Mouse (Mus musculus) testis, postnatal 10 days (tissue): ENCODE data around the gene Rnls.

Experiments
- DNase-seq: peaks from one replicate; pipeline ENCODE4 v3.0.0; 2021; ENCODE audit warnings: low spot score

Gene Rnls

DNA sequence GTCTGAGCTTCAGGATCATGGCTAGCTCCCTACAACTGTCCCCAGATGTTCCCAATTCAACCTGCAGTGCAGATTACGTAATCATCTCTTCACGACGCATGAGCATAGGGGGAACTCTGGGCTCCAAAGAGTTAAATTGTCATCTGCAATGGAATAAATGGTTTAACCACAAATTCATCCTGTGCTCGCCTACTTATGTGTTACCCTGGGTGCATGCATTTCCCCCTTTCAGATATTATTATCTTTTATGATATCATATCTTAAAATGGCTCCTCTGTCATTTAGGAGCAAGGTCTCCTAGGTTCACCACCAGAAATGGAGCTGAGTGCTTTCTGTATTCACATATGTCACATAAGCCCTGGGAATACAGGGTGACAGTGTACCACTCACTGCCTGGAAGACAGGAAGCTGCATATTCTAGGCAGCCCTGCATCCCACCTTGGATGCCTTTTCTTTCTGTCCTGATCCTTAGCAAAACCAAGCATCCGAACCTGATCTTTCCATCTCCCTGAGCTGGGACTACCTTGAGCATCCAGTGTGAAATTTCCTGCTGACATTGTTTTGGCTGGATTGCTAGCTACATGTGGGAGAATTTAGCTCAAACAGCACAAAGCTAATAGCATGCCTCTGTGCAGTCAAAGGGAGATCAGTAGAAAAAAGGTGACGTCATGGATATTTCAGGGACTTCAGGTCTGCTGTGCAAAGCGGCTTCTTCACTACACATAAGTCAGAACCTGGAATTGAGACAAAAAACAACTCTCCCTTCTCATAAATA is 289.9 kb downstream of the Rnls start:
- no peak for DNase-seq

DNA sequence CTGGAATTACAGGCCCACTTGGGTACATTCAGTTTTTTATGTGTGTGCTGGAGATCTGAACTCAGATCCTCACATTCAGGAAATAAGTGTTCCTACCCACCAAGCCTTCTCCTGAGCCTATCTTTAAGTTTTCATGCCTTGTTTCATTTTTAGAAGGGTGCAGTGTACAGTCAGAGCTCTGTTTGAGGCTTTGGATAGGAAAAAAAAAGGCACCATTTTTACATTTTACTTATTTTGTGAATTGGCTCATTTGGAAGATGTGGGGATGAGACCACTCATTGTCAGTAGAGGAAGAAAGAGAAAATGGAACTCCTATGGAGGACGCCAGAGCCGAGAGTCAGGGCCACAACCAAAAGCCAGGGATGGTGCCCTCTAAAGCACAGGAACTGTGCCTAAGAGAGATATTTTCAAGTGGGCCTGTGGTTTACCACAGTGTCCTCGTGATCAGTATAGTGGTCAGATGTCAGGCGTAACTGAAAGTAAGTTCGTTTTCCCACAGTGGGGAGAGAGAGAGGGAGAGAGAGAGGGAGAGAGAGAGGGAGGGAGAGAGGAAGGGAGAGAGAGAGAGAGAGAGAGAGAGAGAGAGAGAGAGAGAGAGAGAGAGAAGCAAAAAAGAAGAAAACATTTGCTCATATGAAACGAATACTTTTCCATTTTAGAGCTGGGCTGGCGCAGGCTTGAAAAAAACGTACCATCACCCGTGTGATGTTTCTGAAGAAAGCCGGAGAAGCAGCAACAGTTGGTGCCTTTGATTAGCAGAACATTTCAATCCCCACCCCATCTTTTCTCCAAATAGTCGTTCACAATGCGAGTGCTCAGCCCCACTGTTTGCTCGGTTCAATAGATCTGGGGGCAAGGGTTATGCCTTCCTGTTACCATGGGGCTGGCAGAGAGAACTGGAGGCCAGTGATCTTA is 290.7 kb downstream of the Rnls start:
- DNase-seq, result no peak

DNA sequence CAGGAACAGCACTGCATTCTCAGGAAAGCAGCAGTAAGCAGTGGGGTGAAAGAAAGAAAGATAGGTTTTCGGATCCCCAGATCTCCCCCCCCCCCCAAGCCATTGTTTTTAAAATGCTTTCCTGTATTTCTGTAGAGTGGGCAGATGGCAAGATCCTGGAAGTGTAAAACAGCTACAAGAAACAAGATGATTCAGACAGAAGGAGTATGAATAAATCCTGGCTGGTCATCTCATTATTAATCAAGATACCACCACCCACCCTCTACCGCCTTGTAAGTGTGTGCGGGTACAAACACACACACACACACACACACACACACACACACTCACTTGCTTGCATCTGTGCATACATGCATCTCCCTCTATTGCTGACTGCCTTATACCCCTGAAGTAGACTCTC is 291.5 kb downstream of the Rnls start:
- no peak for DNase-seq

DNA sequence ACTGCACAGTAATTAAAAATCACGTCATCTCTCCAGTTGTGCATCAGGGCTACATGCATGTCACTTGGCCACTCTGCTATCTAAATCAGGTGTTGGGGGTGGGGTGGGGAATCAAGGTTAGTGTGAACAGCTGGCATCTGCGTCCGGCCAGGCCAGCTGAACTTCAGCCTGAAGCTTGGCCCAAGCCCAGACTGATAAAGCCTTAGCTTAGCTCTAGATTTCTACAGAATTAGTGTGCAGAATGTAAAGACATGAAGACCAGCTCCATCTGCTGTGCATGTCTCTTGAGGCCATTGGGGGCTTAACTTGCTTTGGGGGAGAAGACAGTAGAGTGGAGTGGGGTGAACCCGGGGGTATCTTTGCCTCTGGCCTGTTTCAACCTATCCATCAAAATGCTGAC is 292.1 kb downstream of the Rnls start:
- no peak for DNase-seq

DNA sequence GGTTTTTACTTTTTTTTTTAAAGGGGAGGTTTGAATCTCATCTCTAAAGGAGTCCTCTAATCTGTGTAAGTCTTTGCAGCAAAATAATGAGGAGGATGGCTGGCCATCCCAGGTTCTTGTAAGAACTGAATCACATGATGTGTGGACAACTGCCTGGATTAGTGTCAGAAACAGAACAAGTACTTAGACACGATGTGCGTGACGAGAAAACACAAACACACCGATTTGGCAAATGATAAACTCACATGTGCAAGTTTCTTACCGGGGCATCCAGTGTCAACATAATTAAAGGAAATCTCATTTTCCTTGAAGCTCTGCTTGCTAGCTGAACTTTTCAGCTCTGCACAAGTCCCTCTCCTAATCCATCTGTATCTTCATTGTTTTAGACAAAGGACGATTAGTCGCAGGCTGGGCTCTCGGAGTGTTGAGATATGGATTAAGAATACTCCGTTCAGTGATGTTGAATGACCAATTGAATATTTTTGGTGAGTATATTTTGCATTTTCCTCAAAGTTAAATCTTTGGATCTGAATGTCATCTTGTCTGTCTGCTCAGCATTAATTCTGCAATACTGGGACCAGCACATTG is 292.8 kb downstream of the Rnls start:
- no peak for DNase-seq

DNA sequence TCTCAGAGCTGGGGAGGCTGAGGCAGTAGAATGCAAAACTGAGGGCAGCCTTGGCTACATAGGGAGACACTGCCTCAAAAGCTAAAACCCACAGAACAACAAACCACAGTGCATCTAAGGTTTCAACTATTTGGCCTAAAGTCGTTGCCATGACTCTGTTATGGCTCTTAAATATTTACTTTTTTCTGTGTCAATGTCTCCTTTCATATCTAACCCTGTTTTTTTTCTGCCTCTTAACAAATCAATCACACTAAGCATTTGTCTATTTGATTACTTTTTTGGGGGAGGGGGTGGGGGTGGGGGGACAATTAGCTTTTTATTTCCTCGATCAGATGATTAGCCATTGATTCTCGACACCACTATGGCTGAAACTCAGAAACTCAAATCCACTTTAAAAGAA is 294.4 kb downstream of the Rnls start:
- no peak for DNase-seq

DNA sequence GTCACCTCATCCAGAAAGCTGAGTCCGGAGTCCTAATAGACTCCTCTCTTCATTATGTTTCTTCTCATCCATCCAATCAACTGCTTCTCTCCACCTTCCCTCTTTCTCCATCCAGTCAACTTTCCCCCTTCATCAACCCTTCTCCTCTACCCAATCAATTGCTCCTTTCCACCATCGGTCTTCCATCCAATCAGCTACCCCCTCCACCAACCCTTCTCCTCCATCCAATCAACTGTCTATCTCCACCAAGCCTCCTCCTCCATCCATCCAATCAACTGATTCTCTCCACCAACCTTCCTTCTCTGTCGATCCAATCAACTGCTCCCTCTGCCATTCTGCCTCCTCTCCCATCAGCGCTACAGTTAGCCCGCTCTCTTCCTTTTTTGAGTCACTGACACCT is 295.5 kb downstream of the Rnls start:
- no peak for DNase-seq

DNA sequence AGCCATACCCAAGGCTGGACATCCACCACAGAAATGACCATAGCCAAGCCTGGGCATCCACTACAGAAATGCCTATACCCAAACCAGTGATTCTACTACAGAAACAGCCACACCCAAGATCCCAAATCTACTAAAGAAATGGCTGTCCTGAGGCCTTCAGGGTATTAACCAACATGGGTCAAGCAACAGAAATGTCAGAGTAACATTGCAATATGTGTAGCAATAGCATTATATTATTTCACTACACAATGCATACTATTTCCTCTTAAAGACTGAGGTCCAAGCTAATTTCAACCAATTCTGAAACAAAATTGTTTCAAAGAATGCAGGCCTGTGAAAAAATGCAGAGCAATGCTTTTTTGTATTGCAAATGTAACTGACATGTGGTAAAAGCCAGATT is 299.5 kb downstream of the Rnls start:
- no peak for DNase-seq

DNA sequence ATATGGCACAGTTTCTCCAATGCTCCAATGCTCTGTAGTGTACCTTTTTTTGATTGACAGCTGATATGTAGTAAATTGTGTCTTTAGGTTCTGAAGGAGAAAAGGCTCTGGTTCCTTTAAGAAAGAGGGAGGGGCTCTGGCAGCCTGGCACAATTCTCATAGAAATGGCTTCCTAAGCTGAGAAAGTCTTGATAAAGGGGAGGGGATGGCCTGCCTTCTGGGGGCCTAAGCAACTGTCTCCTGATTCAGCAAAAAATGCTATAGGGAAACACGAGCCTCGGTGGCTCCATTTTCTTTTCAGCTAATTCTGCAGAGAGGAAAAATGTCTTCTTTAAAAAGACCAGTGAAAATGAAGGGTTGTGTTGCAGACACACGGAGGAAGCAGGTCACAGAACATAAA is 300.8 kb downstream of the Rnls start:
- DNase-seq, result no peak

DNA sequence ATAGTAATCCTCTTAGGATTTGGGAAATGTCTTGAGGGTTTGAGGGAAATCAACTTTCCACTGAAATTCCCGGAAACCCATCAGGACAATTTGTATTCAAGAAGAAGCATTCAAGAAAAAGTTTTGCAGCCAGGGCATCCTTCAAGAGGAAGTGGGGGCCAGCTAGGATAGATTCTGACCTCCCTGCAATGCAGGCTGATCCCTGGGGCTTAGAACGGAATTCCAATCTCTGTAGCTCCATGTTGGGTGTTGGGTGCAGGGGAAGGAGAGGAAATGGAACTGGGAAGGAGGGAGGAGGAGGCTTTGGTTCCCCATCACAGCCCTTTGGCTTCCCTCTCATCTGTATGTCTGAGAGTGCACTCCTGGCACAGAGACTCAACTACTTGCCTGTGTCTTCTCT is 303.2 kb downstream of the Rnls start:
- no peak for DNase-seq

DNA sequence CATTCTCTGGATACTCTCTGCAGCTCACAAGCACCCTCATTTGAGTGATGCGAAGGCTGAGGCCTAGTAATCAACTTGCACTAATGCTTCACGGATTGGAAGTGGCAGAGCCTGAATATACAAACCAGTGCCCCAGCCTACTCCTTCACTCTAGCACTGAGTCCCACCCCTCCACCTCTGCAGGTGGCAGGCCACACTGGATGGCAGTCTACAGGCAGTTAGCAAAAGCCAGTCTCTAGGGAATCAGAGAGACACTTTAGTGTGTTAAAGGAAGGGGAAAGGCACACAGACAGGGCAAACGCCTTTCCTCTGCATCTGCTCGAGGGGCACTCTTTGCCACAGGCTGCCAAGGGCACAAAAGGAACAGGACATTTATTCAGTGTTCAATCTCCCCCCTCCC is 304.1 kb downstream of the Rnls start:
- no peak for DNase-seq
